Mouse (Mus musculus): ENCODE data around the gene Olfr157.
"Not testable (repeated sequence)": the region's sequence is repeated elsewhere in the genome, so short reads cannot be mapped to it uniquely, and the experiment has no call there.

The Olfr157 gene

DNA sequence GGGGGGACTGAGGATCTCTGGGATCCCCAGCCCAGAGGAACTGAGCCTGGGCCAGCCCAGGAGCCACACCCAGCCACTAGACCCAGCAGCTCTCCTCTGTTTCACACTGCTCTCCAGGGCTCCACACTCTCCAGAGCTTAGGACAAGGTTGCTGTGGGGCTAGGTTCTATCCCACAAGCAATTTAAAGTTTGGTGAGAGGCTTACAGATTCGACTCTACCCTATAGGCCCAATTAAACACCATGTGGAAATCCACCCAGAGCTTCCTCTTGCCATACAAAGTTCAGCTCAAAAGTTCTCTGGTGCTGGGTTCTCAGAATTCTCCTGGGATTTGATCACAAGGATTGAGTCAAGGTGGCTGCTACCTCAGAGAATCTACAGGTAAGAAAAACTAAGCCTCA lies at the start of gene Olfr157:
TSS of gene Olfr157 (minus strand) at position 101 of the 400 bp plus-strand sequence.
- DNase-seq, result no peak

DNA sequence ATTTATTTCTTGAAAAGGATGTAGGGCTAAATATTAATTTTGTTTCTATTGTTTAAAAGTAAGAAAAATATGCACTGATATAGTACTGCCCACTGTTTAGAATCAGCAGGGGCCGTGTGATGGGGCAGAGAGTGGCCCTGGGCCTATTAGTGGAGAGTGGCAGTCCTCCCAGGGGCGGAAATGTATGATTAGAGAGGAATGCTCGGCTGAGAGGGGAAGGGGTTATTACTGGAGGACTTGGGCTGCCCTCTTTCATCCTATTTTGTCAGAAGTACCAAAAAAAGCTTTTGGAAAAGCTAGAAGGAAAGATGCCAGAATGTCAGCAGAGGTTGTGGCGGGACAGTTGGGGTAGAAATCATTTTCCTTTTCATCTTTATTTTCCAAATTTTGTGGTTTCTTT lies 44.2 kb upstream of the Olfr157 start:
- no peak for DNase-seq

DNA sequence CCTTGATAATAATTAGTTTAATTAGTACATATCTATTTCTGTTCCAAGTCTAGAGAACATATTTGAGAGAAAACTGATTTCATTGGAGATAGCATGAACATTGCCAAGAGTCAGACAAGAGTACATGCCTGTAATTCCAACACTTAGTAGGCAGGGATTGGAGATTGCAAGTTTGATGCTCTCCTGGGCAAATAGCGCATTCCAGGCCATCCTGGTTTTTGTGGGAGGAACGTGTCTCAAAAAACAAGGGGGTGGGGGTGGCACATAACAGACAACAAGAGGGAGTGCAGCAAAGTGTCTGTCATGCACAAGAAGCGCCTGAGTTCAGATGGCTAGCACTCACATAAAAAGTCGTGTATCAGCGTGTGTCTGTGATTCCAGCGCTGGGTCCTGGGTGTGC lies 39.6 kb upstream of the Olfr157 start:
- no peak for DNase-seq

DNA sequence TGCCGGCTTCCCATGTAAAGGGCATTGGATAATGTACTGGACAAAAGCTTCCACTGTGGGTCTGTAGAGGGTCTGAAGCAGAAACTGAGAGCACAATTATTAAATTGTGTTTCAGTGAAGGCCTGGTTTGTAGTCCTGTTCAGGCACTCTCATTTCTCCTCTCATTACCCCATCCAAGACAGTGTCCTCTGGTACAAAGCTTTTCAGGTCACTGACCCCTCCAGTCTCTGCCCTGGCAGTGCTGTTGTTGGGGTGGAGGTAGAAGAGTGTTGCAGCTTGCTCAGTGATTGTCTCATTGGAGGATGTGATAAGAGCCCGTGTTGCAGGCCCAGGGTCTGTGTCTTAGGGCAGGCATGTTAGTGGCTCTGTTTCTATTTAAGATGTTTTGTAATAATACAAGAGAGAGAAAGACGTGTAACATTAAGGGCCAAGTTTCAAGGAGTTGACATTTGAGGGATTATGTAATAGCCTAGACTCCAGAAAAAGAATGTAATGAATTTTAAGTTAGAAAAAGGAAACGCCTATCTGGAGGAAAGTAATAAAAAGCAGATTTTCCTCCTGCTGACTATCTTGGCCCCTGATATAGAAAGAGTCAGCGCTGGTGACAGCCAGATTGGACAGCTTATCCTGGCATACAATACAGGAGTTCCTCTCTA lies 38.2 kb upstream of the Olfr157 start:
- DNase-seq, result no peak

DNA sequence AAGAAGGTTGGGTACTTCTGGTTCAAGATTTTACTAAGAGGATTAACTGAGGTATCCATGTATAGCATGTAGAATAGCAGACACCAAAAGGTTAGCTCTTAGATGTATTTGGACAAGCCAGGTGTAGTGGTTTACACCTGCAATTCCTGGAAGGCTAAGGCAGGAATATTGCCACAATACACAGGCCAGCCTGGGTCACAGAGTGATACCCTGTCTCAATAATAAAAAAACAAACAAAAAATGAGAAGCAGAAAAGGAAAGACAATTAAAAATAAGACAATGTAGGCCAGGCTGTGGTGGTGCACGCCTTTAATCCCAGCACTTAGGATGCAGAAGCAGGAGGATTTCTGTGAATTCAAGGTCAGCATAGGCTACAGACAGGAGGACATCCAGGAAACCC lies 37.2 kb upstream of the Olfr157 start:
- DNase-seq, result no peak

DNA sequence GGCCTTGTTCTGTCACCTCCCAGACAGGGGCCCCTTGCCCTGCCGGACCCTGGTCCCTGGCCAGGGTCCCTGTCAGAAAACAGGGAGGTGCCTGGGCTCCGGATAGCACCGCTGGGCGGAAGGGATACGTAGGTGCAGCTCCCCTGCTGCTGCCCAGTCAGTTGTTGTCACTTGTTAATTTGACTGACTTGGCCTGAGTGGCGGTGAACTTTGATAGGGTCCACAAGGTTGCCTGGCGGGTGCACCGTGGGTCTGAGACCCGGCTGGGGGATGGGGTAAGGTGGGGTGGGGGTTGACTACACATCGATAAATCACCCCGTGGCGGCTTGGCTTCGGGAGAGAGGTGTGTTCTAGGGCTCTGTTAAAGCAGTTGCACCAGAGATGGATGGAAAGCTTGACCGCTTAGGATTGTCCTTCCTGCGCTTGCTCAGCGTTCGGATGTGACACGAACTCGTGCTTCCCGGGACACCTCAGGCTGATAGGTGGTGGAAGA lies 36.0 kb upstream of the Olfr157 start:
- DNase-seq, result no peak

DNA sequence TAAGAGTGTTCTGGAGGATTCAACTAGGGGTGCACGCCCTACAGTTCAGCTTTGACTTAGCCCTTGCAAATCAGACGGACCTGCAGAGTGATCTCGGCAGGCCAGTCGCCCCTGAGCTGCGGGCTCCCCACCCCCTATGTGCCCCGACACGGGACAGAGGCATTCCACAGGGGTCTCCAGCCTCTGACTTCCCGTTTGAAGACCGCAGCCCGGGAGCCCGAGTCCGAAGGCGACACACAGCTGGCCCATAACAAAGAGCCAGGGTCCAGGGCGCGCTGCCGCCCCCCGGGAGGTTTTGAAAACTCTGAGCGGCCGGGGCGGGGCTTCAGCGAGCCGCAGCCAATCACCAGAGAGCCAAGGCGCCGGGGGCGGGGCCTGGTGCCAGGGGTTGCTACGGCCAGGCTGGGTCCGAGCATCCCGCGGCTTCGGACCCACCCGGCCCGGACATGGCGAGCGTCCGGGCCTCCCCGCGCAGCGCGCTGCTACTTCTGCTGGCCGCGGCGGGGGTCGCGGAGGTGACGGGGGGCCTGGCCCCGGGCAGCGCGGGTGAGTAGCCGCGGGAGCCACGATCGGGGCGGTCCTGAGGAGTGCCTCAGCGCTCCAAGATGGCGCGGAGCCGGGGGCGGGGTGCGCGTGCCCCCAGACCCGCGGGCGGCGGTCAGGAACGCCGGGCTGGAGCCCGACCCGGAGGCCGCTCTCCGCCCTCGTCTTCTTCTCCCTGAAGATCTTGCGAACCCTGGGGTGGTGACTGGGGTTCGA lies 35.3 kb upstream of the Olfr157 start, which contains the start of gene Reck:
TSS of gene Reck (plus strand) at position 371 of the 759 bp plus-strand sequence.
- DNase-seq, result peak; percentile 85

DNA sequence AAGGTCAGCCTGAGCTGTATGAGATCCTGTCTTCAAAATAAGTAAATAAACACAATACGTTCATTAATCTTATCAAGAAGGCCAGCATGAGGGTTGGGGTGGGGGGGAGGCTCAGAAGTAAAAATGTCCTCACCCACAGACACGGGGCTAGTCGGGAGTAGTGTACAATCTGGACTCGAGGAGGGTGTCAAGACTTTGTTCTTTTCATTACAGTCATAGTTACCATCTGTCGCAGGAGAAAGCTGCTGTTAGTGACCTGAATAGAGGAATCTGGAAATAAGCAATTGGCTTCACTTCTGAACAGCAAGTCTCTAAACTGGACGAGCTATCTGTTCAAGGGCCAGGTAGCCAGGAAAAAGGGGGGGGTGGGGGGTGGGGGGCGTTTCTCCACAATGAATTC lies 34.5 kb upstream of the Olfr157 start:
- no peak for DNase-seq

DNA sequence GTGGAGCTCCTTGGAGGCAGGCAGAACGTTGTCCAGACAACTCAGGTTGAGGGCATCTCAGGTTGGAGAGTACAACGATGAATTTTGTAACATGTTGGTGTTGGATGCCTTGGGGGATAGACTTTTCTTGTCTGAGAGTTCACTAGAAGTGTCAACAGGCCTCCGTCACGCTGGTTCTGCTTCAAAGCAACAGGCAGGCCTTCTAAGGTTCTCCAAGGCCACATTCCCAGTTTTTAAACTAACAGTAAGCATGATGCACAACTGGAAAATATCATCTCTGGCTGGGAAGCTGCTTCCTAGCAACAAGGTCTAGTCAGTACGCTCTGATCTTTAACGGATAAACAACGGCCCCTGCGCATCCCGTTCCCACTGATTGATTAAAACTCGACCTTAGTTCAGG lies 29.8 kb upstream of the Olfr157 start:
- no peak for DNase-seq

DNA sequence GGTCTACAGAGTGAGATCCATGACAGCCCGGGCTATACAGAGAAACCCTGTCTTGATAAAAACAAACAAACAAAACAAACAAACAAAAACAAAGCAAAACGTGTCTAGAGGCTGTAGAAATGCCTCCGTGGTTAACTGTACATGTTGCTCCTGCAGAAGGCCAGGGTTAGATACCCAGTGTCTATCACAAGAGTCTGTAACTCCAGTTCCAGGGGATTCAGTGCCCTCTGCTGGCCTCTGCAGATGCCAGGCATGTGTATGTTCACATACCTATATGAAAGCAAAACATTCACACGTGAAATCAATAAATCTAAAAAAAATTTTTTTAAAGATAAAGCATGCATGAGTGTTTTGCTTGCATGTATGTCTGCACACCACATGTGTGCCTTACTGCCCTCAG lies 23.3 kb upstream of the Olfr157 start:
- no peak for DNase-seq

DNA sequence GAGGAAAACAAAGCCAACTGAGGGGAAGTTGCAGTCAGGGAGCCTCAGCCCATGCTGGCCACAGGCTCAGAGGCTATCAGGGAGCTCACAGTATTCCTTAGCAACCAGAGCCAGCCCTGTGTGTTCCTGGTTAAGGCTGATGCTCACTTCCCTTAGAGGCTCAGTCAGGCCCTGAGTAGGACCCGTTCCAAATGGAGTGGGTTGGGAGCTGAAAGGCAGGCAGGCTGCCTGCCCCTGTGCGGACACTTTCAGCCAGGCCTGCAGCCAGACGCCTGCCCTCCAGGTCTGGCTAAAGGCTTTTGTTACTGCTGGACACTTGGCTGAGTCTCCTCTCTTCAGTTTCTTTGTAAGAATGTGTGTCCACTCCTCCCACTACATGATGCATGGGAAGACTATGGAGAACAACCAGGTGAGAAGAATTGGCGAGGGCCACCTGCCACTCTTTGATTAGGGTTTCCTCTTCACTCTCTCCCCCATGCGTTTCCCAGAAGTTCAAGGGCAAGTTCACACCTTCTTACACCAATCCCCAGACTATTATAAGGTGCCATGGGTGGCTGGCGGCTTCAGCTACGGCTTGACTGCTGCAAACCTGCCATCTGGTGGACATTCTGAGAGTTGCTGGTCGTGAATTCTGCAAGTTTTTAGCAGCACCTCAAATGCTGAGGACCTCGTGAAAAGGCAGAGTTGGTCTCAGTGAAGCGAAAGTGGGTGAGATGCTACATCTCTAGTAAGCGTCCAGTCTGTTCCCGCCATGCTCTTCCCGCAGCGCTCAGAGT lies 20.9 kb upstream of the Olfr157 start:
- DNase-seq, result peak; percentile 78

DNA sequence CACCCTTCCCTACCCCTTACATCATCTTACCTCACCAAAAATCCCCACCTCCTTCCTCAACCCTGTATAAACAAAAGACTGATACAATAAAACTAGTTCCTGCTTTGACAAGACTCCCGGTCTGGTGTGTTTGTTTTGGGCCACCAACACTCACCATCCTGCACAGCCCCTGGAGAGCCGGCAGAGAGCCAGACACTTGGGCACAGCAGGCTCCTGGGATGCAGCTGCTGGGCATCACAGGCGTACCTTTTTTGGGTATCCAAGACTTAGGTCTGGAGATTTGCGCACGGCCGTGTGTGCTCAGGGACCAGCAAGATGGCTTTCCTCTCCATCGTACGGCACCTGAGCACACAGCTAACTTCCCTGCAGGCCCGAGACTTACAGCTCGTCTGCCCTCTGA lies 19.9 kb upstream of the Olfr157 start:
- no peak for DNase-seq

DNA sequence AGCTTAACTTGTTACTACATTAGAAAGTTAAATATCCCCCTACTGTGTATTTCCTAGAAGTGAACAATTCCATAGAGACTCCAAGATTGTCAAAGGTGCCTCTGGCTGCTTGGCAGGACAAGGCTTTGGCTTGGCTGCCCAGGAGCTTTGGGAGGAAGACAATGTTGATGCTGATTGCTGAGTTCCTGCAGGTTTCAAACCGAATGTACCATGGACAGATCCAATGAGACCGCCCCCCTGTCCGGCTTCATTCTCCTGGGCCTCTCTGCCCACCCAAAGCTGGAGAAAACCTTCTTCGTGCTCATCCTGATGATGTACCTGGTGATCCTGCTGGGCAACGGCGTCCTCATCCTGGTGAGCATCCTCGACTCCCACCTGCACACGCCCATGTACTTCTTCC lies 14.1 kb upstream of the Olfr157 start:
- no peak for DNase-seq

DNA sequence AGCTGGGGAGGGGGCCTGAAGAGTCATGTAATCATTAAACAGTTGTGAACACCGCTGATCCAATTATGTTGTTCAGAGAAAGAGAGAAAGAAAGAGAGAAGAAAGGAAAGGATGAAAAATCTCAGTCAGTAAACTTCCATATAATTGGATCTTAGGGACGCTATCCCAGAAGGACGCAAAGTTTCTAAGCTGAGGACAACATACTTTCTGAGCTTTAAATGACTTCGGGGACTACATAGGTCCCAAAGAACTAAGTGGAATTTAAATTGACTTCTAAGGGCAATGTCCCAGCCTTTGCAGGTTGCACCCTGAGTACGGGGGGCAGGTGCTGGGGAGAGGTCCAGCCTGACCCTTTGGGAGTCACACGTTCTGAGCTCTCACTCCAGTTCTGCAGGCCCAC lies 11.3 kb upstream of the Olfr157 start, which contains the start of gene Olfr155:
TSS of gene Olfr155 (plus strand) at position 301 of the 400 bp plus-strand sequence.
- DNase-seq, result no peak

DNA sequence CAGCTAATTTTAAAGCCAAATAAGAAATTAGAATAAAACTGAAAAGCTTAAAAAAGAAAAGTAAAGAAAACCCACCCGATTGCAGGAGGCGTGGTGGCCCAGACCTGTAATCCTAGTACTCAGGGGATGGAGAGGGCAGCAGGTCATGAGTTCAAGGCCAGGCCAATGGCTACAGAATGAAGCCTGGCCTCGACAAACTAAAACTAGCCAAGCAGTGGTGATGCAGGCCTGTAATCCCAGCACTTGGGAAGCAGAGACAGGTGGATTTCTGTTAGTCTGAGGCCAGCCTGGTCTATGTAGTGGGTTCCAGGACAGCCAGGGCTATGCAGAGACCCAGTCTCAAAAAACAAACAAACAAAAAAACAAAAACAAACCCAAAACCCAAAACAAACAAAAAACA lies 1.7 kb downstream of the Olfr157 start:
- no peak for DNase-seq

DNA sequence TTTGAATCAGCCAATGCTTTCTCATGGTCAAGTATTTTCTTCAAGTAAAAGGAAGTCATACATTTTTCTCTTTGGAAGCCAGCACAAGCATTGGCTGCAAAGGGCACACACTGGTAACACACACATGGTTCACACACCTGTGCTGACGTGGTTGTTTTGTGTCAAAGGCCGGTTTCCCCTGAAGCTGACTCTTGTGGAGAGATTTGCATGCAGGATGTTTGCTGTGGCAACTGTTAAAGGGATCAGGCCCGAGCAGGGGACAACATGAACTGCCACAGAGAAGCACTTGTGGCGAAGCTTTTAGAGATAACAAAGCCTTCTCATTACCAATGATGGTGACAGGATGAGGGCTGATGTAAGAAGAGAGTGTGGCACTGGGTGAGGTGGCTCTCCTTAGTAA lies 5.3 kb downstream of the Olfr157 start:
- DNase-seq, result no peak

DNA sequence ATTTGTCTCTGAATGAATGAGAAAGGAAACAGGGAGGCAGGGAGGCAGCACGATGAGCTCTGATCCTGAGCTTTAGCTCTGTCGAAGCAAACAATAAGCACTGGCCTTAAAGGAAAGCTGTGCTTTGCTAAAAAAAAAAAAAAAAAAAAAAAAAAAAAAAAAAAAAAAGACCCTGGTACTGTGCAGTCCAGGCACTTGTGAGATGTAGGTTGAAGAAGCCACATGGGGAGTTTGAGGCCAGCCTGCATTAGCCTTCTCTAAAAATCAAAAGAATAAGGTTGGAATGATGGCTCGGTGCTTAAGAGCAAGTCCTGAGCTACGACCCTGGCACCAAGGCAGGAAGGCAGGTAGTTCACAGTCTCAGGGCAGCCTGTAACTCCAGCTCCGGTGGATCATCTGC lies 6.2 kb downstream of the Olfr157 start:
- no peak for DNase-seq

DNA sequence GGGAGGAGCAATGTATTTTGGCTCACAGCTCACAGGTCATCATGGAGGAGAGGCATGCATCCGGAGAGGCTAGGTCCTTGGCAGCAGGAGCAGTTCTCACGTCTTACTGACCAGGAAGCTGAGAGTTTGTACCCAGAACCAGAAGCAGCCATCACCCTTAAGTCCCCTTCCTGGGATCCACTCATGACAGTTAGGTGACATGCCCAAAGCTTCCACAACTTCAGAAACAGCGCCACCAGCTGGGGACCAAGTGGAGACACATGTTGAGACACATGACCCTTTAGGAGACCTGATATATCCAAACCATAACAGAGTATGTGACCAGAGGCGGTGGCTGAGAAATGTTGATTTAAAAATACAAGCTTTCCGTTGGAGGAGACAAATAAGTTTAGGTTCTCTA lies 8.0 kb downstream of the Olfr157 start:
- DNase-seq, result no peak

DNA sequence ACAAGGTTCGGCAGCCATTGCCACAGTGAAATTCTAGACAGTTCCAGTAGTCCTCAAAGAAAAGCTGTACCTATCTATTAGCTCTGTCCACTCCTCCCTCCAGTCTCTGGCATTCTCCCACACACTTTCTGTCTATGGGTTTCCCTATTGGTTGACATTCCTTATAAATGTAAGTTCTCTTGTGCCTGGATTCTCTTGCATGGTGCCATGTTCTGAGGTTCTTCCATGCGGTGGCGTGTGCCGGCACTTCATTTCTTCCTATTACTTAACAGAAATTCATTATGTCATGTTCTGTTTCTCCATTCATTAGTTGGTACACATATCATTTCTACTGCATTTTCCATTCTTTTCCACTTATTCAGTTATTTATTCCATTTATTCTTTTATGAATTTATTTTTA lies 11.2 kb downstream of the Olfr157 start:
- no peak for DNase-seq

DNA sequence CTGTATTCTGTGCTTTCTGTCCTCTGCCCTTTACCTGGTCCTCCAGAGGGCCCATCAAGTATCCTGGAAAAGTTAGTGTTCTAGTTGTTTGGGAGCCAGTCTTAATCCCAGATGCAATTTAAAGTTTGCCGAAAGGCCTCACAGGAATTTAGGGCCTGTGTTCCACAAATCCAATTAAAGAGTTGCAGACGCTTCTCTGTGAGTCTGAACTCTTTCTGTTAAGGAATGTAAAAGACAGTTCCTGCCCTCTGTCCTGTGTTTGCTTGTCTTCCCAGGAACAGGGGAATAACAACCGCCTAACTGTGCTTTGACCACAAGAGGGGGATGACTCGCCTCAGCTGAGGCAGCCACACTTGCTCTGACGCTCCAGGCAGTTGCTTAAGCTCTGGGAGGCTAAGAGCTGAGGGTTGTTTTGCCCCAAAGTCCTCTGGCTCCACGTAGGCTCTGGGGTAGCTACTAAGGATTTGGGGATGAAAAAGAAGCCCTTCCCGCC lies 16.1 kb downstream of the Olfr157 start, which contains the start of gene Olfr156:
TSS of gene Olfr156 (minus strand) at position 51 of the 493 bp plus-strand sequence.
- DNase-seq, result no peak

DNA sequence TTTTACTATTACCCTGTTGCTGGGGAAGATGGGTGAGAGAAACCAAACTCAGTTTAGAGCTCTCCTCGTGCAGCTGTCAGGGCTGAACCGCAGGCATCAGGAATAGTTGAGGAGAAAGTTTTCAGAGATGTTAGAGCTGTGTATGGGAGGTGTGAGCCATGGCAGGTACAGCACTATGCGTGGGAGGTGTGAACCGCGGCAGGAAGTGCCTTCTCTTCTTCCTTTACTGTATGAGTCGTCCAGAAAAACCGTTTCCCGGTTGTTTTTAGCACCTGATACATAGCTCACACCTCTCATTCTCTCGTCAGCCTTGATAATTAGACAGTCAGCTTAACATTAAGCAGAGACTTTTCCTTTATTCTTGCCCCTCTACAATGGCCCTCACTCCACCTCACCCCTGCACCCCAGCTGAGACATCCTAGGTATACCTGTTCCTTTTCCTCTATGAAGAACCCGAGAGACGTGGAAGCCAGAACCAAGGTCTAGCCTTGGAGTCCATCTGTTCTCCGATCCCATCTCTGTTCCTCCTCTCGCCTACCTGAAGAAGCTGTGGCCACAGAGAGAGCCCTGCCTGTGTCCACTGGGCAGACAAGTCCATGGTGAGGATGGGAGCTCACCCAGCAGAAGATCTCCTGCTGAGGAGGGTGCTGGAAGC lies 17.0 kb downstream of the Olfr157 start:
- DNase-seq, result no peak

DNA sequence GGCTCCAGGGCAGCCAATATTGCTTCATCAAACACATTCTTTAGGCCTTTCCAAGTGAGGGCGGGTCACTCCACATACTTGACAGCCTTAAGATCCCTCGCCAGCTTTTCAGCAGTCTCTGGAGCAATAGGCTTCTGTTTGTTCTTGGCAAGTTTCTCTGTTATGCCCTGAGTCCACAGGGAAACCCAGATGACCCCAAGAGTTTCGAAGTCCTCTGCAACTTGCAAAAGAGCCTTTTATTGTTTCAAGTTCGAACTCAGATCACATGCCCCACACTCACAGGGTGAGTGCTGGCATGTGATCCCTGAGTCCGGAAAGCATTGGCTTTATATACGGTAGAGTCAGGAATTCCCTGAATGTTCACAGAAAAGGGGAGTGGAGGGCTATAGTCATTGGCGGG lies 41.1 kb downstream of the Olfr157 start:
- no peak for DNase-seq

DNA sequence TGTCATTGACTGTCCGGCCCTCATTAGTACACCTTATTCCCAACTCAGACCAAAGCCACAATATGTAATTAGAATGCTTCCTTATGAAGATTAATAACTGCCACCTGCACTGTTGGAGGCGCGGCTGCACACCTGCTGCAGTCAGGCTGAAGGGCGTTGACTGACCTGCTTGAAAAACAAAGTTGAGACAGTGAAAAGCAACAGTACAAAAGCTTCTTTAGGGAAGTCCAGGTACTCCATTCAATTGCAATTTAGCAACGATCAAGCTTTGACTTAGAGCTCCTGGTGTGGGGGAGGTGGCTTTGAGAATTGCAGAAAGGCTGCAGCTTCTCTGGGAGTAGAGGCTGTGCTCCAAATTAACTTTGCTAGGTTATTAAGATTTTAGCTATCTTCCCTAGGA lies 44.2 kb downstream of the Olfr157 start:
- DNase-seq, result not testable (repeated sequence)

Data from right cerebral cortex, postnatal 4 days (tissue).